Mouse (Mus musculus) lung, postnatal 0 days (tissue): ENCODE data around the gene F11r.

Experiments used
- CTCF ChIP-seq: IDR thresholded peaks from 2 replicates; pipeline ENCODE4 v1.5.1; 2016; ENCODE audit warnings: antibody characterized with exemption, mild to moderate bottlenecking
- EP300 ChIP-seq: IDR thresholded peaks from 2 replicates; pipeline ENCODE4 v1.6.1; 2016; ENCODE audit warnings: antibody characterized with exemption, mild to moderate bottlenecking, control low read depth

GRCm38 (mm10) chr1:171418660-171419059, 18.7 kb upstream of the F11r start, which contains the start of gene Tstd1:
- TF ChIP-seq CTCF (no peak), EP300 (no peak)
